Mouse (Mus musculus) heart, postnatal 36 days (tissue): ENCODE data around the gene Slc38a2. TPM values are rescaled to one million over a fixed set of nuclear protein-coding genes. Genes with fewer than 3 reads are reported as not detected.

Experiments used
- DNase-seq, 2 experiments: peaks; one replicate each; pipeline ENCODE4 v3.0.0; 2021 to 2022
- intact Hi-C: fragments of 180-260 bp; cut with DNase I; formaldehyde crosslinking; loops from one replicate; pipeline ENCODE4 v1.15.1; 2025
- total RNA-seq, 2 experiments: library from RNA; stranded (reverse); gene quantifications; 2 replicates each; pipeline ENCODE4 v1.2.3; 2021

The Slc38a2 gene
- total RNA-seq, 2 experiments from 2014 or later: 173 to 251 TPM

- intact Hi-C loops: no loop called here
- no peak for DNase-seq
Measured at GRCm38 (mm10) chr15:96675744-96676143, 23.8 kb downstream of the Slc38a2 start.

DNA sequence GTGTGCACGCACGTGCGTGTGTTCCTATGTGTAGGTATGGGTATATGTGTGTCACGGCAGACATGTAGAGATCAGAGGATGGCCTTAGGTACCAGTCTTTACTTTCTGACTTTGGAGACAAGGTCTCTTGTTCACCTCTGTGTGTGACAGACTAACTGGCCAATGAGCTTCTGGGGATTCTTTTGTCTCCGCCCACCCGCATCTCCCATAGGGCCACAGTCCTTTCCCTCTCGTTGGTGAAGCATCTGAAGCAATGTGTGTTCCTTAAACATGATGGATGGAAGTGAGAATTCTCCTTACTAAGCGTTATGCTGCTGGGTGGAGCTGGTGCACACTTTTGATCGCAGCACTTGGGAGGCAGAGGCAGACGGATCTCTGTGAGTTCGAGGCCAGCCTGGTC, 24.5 kb downstream of the Slc38a2 start:
- no peak for DNase-seq
- intact Hi-C loops: no loop called here

DNA sequence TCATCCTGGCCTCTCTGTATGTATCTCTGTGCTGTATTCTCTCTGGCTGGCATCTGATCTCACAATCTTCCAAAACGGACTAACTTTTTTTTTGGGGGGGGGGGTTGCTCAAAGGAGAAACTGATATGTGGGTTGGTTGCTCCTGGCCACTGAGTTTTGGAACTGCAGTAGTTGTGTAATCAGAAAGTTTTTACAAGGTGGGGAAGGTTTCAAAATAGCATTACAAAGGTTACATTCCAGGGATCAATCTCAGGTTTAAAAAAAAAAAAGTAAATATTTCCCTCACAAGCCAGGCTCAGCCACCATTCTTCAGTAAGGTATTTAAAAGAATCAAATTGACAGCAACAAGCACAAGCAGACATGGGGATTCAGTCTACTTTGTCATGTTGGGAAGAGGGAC, 25.4 kb downstream of the Slc38a2 start:
- no peak for DNase-seq
- intact Hi-C loops: no loop called here

DNA sequence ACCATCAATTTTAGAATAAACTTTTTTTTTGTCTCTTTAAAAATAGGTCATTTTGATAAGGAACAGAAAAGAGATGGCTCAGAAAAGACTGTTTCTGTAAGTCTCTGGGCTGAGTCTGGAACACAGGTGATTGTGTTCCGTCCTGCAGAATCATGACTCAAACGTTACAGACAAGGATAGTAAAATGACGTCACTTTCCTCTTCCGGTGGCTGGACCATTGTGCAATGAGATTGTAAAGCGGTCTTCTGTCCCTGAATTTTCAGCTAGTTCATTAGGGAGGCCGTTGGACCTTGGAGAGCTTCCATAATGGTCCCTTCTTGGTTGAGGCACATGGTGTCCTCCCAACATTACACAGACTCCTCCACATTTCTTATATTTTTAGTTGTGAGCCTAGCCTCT, 29.8 kb downstream of the Slc38a2 start:
- intact Hi-C loops: loop anchor here (10.0 kb wide), 1 partner anchor 515 kb away; no protein-coding TSS in a partner anchor
- DNase-seq: no peak

GRCm38 (mm10) chr15:96666663-96667062, 32.9 kb downstream of the Slc38a2 start:
- intact Hi-C loops: loop anchor here (2.0 to 10.0 kb wide), 2 partner anchors 124 to 518 kb away; no protein-coding TSS in a partner anchor
- peak; percentile 68 to 73 for DNase-seq

- intact Hi-C loops: loop anchor here (2.0 to 10.0 kb wide), 2 partner anchors 123 to 519 kb away; no protein-coding TSS in a partner anchor
- peak; percentile 63 to 69 for DNase-seq
Measured at GRCm38 (mm10) chr15:96665889-96666288, 33.6 kb downstream of the Slc38a2 start.

- no peak for DNase-seq
- intact Hi-C loops: loop anchor here (10.0 kb wide), 1 partner anchor 524 kb away; no protein-coding TSS in a partner anchor
Measured at GRCm38 (mm10) chr15:96660590-96661141, 38.9 kb downstream of the Slc38a2 start.

GRCm38 (mm10) chr15:96658275-96658602, 41.3 kb downstream of the Slc38a2 start:
- intact Hi-C loops: no loop called here
- no peak for DNase-seq

GRCm38 (mm10) chr15:96657576-96658274, 41.8 kb downstream of the Slc38a2 start:
- no peak for DNase-seq
- intact Hi-C loops: no loop called here

GRCm38 (mm10) chr15:96655514-96655913, 44.0 kb downstream of the Slc38a2 start:
- DNase-seq: no peak

GRCm38 (mm10) chr15:96654714-96655113, 44.8 kb downstream of the Slc38a2 start:
- DNase-seq: no peak
- intact Hi-C loops: no loop called here

More at GRCm38 (mm10) chr15:96655514-96655913, 44.0 kb downstream of the Slc38a2 start:
- intact Hi-C loops: no loop called here

DNA sequence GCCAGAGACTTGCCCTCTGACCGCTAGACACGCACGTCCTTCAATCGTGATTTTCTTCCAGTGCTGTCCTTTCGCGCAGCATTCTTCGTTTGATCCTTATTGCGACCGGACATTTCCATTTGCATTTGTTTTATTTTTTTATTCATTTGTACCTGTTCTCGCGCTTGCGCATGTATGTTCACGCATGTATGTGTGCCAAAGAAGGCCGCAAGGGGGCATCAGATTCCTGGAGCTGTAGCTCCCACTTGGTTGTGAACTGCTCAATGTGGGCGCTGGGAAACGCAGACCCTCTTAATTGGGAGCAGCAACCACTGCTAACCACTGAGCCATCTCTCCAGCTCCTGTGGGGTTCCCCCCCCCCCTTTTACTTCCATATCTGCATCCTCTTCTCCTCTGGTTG, 46.5 kb downstream of the Slc38a2 start:
- DNase-seq: no peak
- intact Hi-C loops: no loop called here

DNA sequence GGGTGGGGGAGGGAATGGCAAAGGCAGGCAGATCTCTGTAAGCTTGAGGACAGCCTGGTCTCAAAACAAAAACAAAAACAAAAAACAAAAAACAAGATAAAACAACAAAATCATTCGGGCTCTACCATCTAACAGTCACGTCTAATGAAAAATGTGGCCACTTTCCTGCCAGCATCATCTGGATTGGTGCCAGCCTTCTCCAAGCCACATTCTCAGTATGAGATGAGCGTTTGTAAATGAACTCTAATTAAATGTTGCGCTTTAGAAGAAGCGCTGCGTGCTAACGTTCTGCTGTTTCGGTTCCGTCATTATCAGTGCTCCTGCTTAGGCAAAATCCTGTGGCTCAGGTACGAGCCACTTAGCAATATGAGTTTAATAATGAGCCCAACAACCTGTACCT, 47.0 kb downstream of the Slc38a2 start:
- no peak for DNase-seq
- intact Hi-C loops: no loop called here

DNA sequence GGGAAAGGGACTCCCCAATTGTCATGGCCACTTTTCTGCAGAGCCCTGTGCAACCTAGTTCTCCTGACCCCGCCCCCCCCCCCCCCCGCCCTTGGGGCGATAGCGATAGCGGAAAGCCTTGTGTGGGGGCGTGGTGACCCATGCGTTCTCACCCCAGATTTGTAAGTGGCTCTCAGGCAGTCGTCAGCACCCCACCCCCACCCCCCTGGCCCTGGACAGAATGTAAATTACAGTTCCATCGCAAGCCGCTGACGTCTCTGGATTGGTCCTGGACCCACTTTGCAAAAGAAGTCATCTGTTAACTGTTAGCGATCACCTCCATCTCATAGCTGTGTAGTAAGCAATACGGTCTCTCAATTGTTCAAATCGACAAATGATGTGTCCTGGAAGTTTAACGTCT, 52.2 kb downstream of the Slc38a2 start:
- no peak for DNase-seq
- intact Hi-C loops: no loop called here

DNA sequence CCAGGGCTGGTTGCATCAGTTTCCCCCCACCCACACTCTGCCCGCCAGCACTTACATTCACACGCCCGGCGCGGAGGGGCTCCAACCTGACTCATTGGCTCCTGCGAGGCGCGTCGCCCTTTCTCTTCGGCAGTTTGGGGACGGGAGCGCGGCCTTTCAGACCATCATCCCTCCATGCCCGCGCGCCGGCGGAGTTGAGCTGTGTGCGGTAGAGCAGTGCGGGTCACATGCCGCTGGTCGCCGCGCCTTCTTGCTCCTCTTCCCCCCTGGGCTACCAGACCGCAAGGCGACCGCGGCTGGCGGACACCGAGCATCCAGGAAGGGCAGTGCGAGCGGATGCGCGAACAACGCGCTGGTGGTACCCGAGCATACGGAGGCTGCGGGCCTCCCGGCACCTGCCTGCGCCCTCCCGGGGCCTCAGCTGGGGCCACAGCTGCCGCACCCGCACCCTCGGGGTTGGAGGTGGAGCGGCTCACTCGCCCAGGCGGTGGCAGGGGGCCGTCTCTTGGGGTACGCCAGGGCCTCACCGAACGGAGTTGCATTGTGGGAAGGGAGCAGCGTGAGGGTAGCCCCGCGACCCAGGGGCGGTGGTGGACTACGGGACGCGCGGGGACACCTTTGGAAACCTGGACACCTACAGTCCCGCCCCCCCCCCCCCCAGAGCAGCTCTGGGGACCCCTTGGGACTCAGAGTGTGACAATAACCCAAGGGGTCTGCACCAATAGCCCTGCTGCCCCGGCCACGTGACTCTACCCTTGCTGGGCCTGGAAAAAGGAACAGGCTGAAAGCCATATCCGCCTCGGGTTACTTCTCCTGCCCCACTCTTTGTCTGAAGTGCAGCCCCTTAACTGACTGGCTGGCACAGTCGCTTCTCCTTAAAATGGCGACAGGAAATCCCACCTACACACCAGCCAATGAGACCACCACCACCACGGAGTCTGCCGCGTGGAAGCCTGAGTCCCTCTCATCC, 56.8 kb downstream of the Slc38a2 start, which contains the start of gene Slc38a1:
TSS of gene Slc38a1 (minus strand) at position 478 of the 970 bp plus-strand sequence.
- intact Hi-C loops: loop anchor here (5.0 kb wide), 1 partner anchor 75 kb away; no protein-coding TSS in a partner anchor
- DNase-seq: peak; percentile 45 to 58

GRCm38 (mm10) chr15:96641821-96642435, 57.6 kb downstream of the Slc38a2 start:
- DNase-seq: peak; percentile 20 to 44

DNA sequence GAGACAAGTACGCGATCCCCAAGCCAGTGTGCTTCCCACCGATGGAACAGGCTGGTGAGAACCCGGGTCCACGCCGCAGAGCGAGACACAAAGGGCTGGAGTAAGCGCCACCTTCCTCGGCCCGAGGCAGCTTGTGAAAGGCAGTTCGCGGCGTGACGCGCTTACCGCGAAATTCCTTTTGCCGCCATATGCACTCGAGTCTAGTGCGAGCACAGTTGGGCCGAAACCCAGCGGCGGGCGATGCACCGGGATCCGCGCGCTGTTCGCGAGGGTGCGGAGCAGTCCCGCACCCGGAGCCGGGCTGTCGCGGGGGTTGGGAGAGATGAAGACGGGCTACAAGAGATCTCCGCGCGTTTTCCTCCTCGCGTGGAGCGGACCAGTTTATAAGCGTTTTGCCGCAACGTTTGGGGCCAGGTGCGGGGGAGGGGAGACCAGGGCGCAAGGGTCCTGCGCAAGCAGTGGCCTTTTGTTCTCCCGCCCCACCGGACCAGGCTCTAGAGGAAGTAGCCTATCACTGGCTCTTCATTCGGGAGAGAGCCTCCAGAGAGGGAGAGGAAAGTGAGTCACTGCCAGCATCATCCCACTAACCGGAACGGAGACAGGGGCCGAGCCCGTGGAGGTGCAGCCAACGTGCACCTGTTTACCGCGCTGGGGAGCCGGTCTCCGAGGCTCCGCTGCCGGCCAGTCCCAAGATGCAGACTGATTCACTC, 58.3 kb downstream of the Slc38a2 start:
- intact Hi-C loops: loop anchor here (2.0 to 5.0 kb wide), 2 partner anchors 32 to 74 kb away; no protein-coding TSS in a partner anchor

More at GRCm38 (mm10) chr15:96641821-96642435, 57.6 kb downstream of the Slc38a2 start:
- intact Hi-C loops: loop anchor here (2.0 to 5.0 kb wide), 2 partner anchors 33 to 75 kb away; no protein-coding TSS in a partner anchor

DNA sequence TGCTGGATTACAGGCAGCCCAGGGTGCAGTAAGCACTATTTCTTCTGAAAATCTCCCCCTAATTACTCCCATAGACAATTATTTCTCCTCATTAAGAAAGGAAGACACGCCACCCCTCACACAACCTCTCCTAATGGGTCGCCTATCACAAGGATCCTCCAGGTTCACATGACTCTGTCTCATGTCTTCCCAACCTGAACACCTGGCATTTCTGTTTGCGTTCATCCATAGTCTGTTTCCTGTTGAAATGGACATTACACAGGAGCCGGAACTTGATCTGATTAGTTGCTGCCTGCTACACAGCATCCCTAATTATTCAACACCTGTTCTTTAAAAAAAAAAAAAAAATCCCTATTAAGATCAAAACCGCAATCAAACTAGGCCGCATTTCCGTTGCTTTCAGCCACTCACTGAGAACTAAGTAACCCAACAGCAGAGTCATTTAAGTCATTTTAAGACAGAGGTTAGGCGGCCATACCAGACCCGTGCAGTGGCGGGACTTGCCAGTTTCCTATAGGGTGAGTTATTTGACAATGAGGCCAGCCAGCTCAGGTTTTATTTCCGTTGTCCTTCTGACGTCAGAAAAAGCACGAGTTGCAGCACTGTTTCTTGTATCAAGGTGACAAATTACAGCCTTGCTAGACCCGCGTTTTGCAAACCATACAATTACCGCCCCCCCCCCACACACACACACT, 59.1 kb downstream of the Slc38a2 start:
- intact Hi-C loops: loop anchor here (2.0 to 5.0 kb wide), 2 partner anchors 32 to 73 kb away; no protein-coding TSS in a partner anchor
- DNase-seq: no peak

More for the DNA sequence above, 58.3 kb downstream of the Slc38a2 start:
- peak; percentile 47 to 54 for DNase-seq

DNA sequence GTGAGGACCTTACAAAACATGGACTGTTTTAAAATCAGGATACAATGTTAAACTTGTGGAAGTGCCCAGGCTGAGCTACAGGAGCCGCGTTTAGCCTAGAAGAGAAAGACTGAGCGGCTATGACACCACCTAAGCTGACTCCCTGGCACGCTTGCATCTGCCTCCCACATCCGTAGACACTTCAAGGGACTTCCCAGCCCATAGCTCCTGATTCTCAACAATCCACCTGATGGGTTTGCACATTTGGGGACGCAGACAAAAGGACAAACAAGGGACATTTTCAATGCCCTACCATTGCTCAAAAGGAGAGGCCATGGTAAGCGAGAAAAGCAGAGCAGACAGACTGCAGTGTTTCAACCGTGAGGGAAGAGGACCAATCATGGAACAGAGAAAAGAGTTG, 59.9 kb downstream of the Slc38a2 start:
- intact Hi-C loops: loop anchor here (2.0 to 5.0 kb wide), 2 partner anchors 31 to 72 kb away; no protein-coding TSS in a partner anchor

More for the DNA sequence above, 59.9 kb downstream of the Slc38a2 start:
- no peak for DNase-seq
